Mouse (Mus musculus) macrophage (primary cell): ENCODE data around the gene Gas7. TPM values are rescaled to one million over a fixed set of nuclear protein-coding genes. Genes with fewer than 3 reads are reported as not detected.

Source experiments
- H3K27ac ChIP-seq: fragments of 350-480 bp; formaldehyde crosslinking; 2 replicates; pipeline ENCODE4 v1.9.0; 2021
- H3K36me3 ChIP-seq: fragments of 350-480 bp; formaldehyde crosslinking; 2 replicates; pipeline ENCODE4 v1.9.0; 2021; ENCODE audit errors: inconsistent target
- H3K4me3 ChIP-seq: fragments of 350-480 bp; formaldehyde crosslinking; 2 replicates; pipeline ENCODE4 v1.9.0; 2021; ENCODE audit errors: inconsistent target
- H3K79me2 ChIP-seq: fragments of 350-480 bp; formaldehyde crosslinking; 2 replicates; pipeline ENCODE4 v1.9.0; 2021; ENCODE audit errors: inconsistent target
- WGBS: methylation state at CpG from one replicate; pipeline ENCODE4 v1.1.7; 2026; ENCODE audit warnings: inconsistent platforms; ENCODE audit not compliant: missing documents; 5-methylcytosine and 5-hydroxymethylcytosine counted together
- polyA plus RNA-seq: library from polyadenylated mRNA; stranded (reverse); fragments of 250-400 nt; gene quantifications from 3 replicates; pipeline ENCODE4 v1.2.4, GENCODE M21; 2018; ENCODE audit warnings: inconsistent platforms

Gene Gas7
- polyA plus RNA-seq, 1 experiment from 2014 or later = 113 TPM

- Histone ChIP-seq H3K79me2 (no peaks in the 10 kb centered on the region), H3K27ac (no peak overlapping the region), H3K36me3 (no peaks in the 10 kb centered on the region), H3K4me3 (no peak overlapping the region)
- 92% methylated on average over 4 of the region's 4 CpGs for WGBS
These were observed 57.8 kb downstream of the Gas7 start for GRCm38 (mm10) chr11:67513001-67513400.

GRCm38 (mm10) chr11:67514401-67514800 lies 59.2 kb downstream of the Gas7 start:
- WGBS = 91% methylated on average over 8 of the region's 8 CpGs
- Histone ChIP-seq H3K36me3 (no peaks in the 10 kb centered on the region), H3K79me2 (no peaks in the 10 kb centered on the region), H3K27ac (no peak overlapping the region), H3K4me3 (no peak overlapping the region)

GRCm38 (mm10) chr11:67515020-67515911 lies 60.0 kb downstream of the Gas7 start:
- no peaks in the 10 kb centered on the region for H3K36me3 ChIP-seq
- WGBS = 63% methylated on average over 5 of the region's 5 CpGs
- H3K27ac ChIP-seq = no peak overlapping the region
- H3K4me3 ChIP-seq = no peak overlapping the region
- no peaks in the 10 kb centered on the region for H3K79me2 ChIP-seq

- Histone ChIP-seq H3K4me3 (no peak overlapping the region), H3K79me2 (no peaks in the 10 kb centered on the region), H3K36me3 (no peaks in the 10 kb centered on the region), H3K27ac (no peak overlapping the region)
- WGBS = 97% methylated on average over 3 of the region's 3 CpGs
These were observed 60.7 kb downstream of the Gas7 start for GRCm38 (mm10) chr11:67515912-67516305.

- Histone ChIP-seq H3K4me3 (no peak overlapping the region), H3K27ac (no peak overlapping the region), H3K36me3 (no peaks in the 10 kb centered on the region), H3K79me2 (no peaks in the 10 kb centered on the region)
- WGBS = 58% methylated on average over 1 of the region's 2 CpGs
These were observed 62.5 kb downstream of the Gas7 start for GRCm38 (mm10) chr11:67517748-67518147.

- H3K27ac ChIP-seq = no peak overlapping the region
These were observed 63.7 kb downstream of the Gas7 start for GRCm38 (mm10) chr11:67518985-67519384.

GRCm38 (mm10) chr11:67522671-67523070 lies 67.4 kb downstream of the Gas7 start:
- H3K79me2 ChIP-seq = no peaks in the 10 kb centered on the region
- 88% methylated on average over 2 of the region's 2 CpGs for WGBS
- H3K4me3 ChIP-seq = no peak overlapping the region
- H3K36me3 ChIP-seq = no peaks in the 10 kb centered on the region
- H3K27ac ChIP-seq = no peak overlapping the region

More at GRCm38 (mm10) chr11:67518985-67519384, 63.7 kb downstream of the Gas7 start:
- Histone ChIP-seq H3K79me2 (no peaks in the 10 kb centered on the region), H3K36me3 (no peaks in the 10 kb centered on the region), H3K4me3 (no peak overlapping the region)
- WGBS = 95% methylated on average over 6 of the region's 8 CpGs

GRCm38 (mm10) chr11:67523806-67524205 lies 68.6 kb downstream of the Gas7 start:
- Histone ChIP-seq H3K79me2 (0 out of 2 replicates have a peak, but pooled peaks cover 6% of the 10 kb centered on the region), H3K4me3 (no peak overlapping the region), H3K36me3 (no peaks in the 10 kb centered on the region), H3K27ac (no peak overlapping the region)
- 86% methylated on average over 3 of the region's 3 CpGs for WGBS

- no peak overlapping the region for H3K27ac ChIP-seq
- 82% methylated on average over 2 of the region's 2 CpGs for WGBS
- H3K4me3 ChIP-seq = no peak overlapping the region
- 0 out of 2 replicates have a peak, but pooled peaks cover 6% of the 10 kb centered on the region for H3K79me2 ChIP-seq
- H3K36me3 ChIP-seq = no peaks in the 10 kb centered on the region
These were observed 69.5 kb downstream of the Gas7 start for GRCm38 (mm10) chr11:67524731-67525130.

- 88% methylated on average over 3 of the region's 3 CpGs for WGBS
- H3K27ac ChIP-seq = peak overlapping the region; percentile 96
These were observed 70.6 kb downstream of the Gas7 start for GRCm38 (mm10) chr11:67525841-67526240.

GRCm38 (mm10) chr11:67526621-67527545 lies 71.6 kb downstream of the Gas7 start:
- Histone ChIP-seq H3K4me3 (no peak overlapping the region), H3K36me3 (no peaks in the 10 kb centered on the region), H3K79me2 (0 out of 2 replicates have a peak, but pooled peaks cover 6% of the 10 kb centered on the region), H3K27ac (peak overlapping the region; percentile 96)
- WGBS = 46% methylated on average over 12 of the region's 12 CpGs

More at GRCm38 (mm10) chr11:67525841-67526240, 70.6 kb downstream of the Gas7 start:
- Histone ChIP-seq H3K79me2 (0 out of 2 replicates have a peak, but pooled peaks cover 6% of the 10 kb centered on the region), H3K4me3 (no peak overlapping the region), H3K36me3 (no peaks in the 10 kb centered on the region)

- Histone ChIP-seq H3K4me3 (no peak overlapping the region), H3K36me3 (no peaks in the 10 kb centered on the region), H3K27ac (no peak overlapping the region), H3K79me2 (0 out of 2 replicates have a peak, but pooled peaks cover 6% of the 10 kb centered on the region)
- WGBS = 95% methylated on average over 2 of the region's 2 CpGs
These were observed 76.0 kb downstream of the Gas7 start for GRCm38 (mm10) chr11:67531286-67531685.

GRCm38 (mm10) chr11:67531926-67532565 lies 76.8 kb downstream of the Gas7 start:
- WGBS = 84% methylated on average over 6 of the region's 6 CpGs
- Histone ChIP-seq H3K36me3 (no peaks in the 10 kb centered on the region), H3K27ac (no peak overlapping the region), H3K79me2 (0 out of 2 replicates have a peak, but pooled peaks cover 6% of the 10 kb centered on the region), H3K4me3 (no peak overlapping the region)

GRCm38 (mm10) chr11:67532728-67533127 lies 77.5 kb downstream of the Gas7 start:
- H3K4me3 ChIP-seq = no peak overlapping the region
- H3K27ac ChIP-seq = no peak overlapping the region
- 0 out of 2 replicates have a peak, but pooled peaks cover 6% of the 10 kb centered on the region for H3K79me2 ChIP-seq
- 94% methylated on average over 9 of the region's 10 CpGs for WGBS
- H3K36me3 ChIP-seq = no peaks in the 10 kb centered on the region
